Mouse (Mus musculus) gonadal fat pad, adult 2 months (tissue): ENCODE measurements around the gene Cntnap4. TPM values are rescaled to one million over a fixed set of nuclear protein-coding genes. Genes with fewer than 3 reads are reported as not detected.
"Not testable (repeated sequence)": the region's sequence is repeated elsewhere in the genome, so short reads cannot be mapped to it uniquely, and the experiment has no call there.

Experiments used
- DNase-seq: peaks from one replicate; pipeline ENCODE4 v3.0.0-alpha.2; 2012; ENCODE audit warnings: low read depth
- polyA plus RNA-seq: library from polyadenylated mRNA; depleted of rRNA; stranded (reverse); fragments of >200 nt; gene quantifications from 2 replicates; pipeline ENCODE4 v1.2.3, GENCODE M21; 2012

Gene Cntnap4
- polyA plus RNA-seq, 1 experiment = 0.05 TPM

GRCm38 (mm10) chr8:112730583-112731432 lies 161.0 kb downstream of the Cntnap4 start:
- DNase-seq = no peak

- no peak for DNase-seq
Measured at GRCm38 (mm10) chr8:112735575-112735974, 165.7 kb downstream of the Cntnap4 start.

- DNase-seq = no peak
Measured at GRCm38 (mm10) chr8:112743331-112743730, 173.5 kb downstream of the Cntnap4 start.

- no peak for DNase-seq
Measured at GRCm38 (mm10) chr8:112747296-112747695, 177.5 kb downstream of the Cntnap4 start.

DNA sequence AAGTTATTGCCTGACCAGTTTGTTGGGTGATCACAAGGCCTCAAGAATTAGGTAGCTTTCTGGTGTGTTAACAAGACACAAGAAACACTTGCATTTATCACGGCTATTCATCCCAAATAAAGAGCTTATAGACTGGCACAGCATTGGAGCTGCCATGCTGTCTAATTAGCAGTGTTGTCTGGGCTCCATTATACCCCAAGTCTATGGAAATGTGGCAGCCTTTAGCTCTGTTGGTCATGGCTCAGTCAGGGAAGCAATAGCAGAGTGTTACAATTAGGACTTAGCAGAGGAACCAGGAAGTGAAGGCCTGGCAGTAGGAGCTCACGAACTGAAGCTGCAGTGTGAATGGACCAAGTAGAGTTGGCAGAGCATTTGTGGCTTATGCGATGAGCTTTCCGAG lies 185.3 kb downstream of the Cntnap4 start:
- no peak for DNase-seq

DNA sequence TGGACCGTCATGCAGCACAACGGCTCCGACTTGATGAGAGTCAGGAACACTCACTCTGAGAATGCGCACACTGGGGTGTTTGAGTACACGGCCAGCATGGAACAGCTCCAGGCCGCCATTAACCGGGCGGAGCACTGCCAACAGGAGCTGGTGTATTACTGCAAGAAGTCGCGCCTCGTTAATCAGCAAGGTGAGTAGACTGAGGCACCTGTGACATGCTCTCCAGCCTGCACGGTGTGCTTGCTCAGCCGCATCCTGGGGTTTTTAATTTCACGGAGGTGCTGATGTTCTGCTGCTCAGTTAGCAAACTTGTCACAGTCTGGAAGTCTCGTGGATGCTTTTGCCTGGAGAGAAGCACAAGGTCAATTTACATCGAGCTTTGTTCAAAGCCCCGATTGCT lies 233.2 kb downstream of the Cntnap4 start:
- no peak for DNase-seq

- DNase-seq = no peak
Measured at GRCm38 (mm10) chr8:112809382-112809781, 239.5 kb downstream of the Cntnap4 start.

- no peak for DNase-seq
Measured at GRCm38 (mm10) chr8:112841057-112841456, 271.2 kb downstream of the Cntnap4 start.

DNA sequence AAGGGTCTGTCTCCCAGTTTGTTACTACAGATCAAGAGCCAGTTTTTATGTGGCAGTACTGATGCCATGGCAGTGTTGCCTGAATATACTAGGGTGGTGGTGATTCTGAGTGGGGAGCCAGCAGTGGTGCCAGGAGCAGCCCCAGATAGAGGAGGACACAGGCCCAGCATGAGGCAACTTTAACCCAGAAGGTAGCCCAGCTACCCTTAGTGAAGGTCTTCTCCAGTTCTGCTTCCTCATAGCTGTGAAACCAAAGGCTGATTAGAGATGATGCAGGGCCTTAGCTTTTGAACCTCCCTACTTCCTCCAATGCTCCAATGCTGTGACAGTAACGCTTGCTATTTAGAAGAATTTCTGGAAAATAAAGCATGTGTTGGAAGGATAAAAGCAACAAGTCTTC lies 279.7 kb downstream of the Cntnap4 start:
- DNase-seq = not testable (repeated sequence)

GRCm38 (mm10) chr8:112906458-112907112 lies 336.7 kb downstream of the Cntnap4 start:
- peak; percentile 5 for DNase-seq

DNA sequence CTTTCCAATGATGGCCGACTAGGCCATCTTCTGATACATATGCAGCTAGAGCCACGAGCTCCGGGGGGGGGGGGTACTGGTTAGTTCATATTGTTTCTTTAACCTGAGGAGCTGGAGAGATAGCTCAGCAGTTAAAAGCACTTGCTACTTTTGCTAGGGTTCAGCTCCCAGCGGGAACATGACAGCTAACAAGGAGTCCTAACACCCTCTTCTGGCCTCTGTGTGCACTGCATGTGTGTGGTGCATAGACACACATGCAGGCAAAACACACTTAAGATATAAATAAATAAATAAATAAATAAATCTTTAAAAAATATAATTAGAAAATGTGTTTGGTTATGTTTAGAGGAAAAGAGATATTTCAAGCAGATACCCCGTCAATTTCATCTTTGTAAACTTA lies 339.7 kb downstream of the Cntnap4 start:
- no peak for DNase-seq

DNA sequence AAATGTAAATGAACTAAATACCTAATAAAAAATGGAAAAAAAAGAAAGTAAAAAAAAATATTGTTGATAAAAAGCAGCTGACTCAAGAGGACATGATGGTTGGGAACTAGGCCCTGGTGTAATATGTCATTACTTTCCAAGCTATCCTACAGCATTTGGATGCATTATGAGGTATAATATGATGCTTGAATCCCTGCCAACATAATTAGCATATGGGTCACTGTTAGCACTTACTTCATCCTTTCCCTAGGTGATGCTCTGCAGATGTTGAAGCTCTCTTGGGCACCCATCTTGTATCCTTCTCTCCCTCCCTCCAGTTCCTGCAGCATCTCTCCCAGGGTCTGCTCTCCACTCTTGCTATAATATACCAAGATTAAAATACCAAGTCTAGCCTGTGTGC lies 341.6 kb downstream of the Cntnap4 start:
- DNase-seq = no peak

GRCm38 (mm10) chr8:112922151-112922550 lies 352.3 kb downstream of the Cntnap4 start:
- DNase-seq = no peak

GRCm38 (mm10) chr8:112922789-112923188 lies 352.9 kb downstream of the Cntnap4 start:
- no peak for DNase-seq
